Mouse (Mus musculus) retina, embryonic 14.5 days (tissue): ENCODE data around the gene Ifna7.

Experiments
- DNase-seq: peaks from one replicate; pipeline ENCODE4 v3.0.0-alpha.2; 2015; ENCODE audit warnings: low spot score

Gene Ifna7

DNA sequence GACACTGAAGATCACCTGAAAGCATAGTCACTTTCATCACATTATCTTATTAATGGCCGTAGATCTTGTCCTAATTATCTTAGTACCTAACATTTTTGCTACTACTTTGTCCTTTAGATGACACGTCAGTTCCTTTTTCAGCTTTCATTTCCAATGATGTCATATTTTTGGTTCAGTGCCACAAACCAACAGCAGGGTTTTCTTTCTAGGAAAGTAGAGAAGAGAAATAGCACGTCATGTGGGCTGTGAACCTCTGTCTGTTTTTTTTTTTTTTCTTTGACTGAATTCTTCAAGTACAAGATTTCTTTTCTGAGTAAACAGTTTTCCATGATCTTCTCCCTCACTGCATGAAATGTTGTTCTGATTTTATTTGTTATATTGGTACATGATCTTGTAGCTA lies 24.0 kb downstream of the Ifna7 start:
- no peak for DNase-seq

- no peak for DNase-seq
These were observed 25.4 kb downstream of the Ifna7 start, which contains the start of gene Ifna4 for GRCm38 (mm10) chr4:88841438-88841911. Gene Ifna4, plus strand, starts transcription at chr4:88841861.

DNA sequence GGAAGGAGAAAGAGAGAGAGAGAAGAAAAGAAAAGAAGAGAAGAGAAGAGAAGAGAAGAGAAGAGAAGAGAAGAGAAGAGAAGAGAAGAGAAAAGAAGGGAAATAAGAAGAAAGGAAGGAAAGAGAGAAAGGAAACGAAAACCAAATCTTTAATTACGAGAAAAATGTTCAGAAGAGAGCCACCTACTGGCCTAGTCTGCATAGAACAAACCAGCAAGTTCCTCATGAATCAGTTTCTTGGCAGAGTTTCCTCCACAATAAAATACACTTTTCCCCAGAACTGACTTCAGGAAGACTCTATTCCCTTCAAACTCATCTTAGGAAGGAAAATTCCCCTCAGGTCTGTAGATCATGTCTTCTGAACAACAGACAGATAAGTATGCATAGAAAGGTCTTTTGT lies 29.3 kb downstream of the Ifna7 start:
- DNase-seq: no peak

- no peak for DNase-seq
These were observed 33.7 kb downstream of the Ifna7 start, which contains the start of gene Ifna1 for GRCm38 (mm10) chr4:88849698-88850097. Gene Ifna1, plus strand, starts transcription at chr4:88850087.

- DNase-seq: no peak
These were observed 35.2 kb downstream of the Ifna7 start for GRCm38 (mm10) chr4:88851026-88851763.

DNA sequence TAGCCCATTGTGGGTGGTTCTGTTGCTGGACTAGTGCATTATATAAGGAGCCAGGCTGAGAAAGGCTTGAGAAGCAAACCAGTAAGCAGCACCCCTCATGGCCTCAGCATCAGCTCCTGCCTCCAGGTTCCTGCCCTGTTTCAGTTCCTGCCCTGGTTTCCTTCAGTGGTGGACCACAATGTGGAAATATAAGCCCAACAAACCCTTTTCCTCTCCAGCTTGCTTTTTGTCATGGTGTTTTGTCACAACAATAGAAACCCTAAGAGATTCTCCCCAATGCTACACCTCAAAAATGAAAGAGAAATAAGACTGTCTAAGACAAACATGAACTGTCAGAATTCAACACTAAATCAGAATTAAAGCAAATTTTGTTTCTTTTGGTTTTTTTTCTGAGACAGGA lies 43.2 kb downstream of the Ifna7 start:
- no peak for DNase-seq

DNA sequence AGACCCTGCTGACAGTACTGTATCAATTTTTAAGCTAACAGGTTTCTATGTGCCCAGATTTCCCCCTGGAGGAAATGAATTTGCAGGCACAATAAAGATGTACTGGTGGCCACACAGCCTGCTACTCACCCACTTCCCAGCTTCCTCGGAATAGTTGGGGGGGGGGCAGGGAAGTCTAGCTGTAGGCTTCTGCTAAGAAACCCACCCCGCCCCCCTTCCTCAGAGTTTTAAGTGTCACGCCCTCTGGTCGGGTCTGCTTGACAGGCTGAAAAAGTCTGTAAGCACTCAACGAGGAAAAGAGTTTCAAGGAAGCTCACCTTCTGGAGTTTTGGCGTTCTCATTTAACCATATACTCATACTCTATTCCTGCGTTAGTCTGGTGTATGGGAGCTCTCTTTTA lies 47.3 kb downstream of the Ifna7 start:
- DNase-seq: no peak

- no peak for DNase-seq
These were observed 48.6 kb downstream of the Ifna7 start for GRCm38 (mm10) chr4:88864599-88864998.

DNA sequence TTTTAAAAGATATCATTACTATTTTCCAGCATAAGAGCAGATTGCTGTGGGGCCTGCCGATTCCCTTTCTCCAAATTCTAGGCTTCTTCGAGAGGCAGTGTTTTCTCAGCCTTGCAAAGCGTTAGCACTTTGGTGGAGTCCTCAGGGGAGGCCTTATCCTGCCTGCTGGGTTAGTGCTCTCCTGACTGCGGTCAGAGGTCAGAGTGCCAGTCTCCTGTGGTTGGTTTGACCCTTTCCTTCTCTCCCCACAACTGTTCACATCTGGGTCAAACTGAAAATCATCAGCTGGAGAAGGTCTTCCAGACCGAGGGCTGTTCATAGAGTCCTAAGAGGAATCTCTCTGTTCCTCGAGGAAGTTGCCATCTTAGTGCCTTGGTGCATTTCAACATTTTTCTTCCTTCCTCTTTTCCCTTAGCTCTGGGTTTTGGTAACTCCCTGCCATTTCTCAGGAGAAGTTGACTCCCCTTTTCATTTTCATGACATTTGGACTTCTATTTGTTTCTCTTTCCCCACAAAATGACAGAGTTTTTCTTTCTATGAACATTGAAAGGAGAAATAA lies 49.1 kb downstream of the Ifna7 start:
- DNase-seq: no peak
